Mouse (Mus musculus) heart, adult 9 months (tissue): ENCODE measurements around the gene Rfx7.
A peak's percentile ranks its signal among the peaks of the same experiment; 100 is the strongest.
"Not testable (repeated sequence)": the region's sequence is repeated elsewhere in the genome, so short reads cannot be mapped to it uniquely, and the experiment has no call there.

Experiments used
- DNase-seq, 2 experiments: peaks; one replicate each; pipeline ENCODE4 v3.0.0; 2022; ENCODE audit warnings: low spot score in 2 of 2

Rfx7 gene

DNA sequence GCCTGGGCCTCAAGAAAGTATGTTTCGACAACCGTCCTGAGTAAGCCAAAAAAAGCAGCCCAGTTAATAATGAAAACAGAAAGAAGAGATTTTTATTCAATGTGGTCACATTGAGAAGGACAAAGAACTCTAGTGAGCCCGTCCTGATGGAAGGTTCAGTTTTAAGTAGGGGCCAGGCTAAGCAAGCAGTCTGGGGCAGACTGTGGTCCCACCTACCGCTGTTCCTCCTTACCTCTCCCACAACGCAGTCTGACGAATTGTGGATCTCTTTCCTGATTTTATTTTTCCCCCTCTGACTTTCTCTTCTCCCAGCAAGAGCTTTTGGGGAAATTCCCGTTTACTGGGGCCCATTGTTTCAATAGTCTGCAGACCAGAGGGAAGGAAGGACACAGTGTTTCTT lies 108.6 kb downstream of the Rfx7 start:
- no peak for DNase-seq

DNA sequence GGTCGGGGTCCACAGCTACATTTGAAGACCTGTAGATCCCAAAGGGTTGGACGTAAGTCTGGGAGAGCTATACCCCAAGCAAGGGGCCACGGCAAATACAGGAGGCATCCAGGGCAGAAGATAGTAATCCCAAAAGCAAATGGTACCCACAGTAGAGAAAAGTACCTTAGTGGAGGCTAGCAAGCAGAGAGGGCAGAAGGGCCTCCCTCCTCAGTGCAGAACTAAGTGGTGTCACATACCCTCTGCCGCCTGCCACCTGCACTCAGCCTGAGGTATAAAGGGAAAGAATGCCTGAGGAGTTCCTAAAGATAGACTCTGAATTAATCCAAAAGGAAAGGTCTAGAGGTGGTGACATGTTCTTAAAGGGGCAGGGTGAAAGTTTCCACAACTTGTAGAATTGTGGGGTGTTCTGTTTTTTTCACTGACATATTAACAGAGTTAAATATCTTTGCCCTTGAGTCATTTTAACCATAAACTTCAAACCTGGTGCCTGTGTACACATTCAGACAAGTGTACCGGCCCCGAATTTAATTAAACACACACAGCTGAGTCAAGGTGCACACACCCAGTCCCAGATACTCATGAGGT lies 109.1 kb downstream of the Rfx7 start:
- DNase-seq = peak in 1 of 2 experiments; percentile 38

DNA sequence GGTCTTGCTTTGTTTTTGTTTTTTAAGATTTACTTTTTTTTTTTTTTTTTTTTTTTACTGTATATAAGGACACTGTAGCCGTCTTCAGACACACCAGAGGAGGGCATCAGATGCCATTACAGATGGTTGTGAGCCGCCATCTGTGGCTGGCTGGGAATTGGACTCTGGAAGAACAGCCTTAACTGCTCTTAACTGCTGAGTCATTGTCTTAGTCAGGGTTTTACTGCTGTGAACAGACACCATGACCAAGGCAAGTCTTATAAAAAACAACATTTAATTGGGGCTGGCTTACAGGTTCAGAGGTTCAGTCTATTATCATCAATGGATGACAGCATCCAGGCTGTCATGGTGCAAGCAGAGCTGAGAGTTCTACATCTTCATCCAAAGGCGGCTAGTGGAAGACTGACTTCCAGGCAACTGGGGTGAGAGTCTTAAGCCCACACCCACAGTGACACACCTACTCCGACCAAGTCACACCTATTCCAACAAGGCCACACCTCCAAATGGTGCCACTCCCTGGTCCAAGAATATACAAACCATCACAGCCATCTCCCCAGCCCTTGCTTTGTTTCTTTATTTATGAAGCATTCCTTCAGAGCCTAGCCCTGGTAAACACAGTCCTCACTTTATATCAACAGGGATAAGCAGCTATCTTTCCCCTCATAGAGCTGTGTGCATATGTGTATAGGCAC lies 110.9 kb downstream of the Rfx7 start:
- not testable (repeated sequence) for DNase-seq

DNA sequence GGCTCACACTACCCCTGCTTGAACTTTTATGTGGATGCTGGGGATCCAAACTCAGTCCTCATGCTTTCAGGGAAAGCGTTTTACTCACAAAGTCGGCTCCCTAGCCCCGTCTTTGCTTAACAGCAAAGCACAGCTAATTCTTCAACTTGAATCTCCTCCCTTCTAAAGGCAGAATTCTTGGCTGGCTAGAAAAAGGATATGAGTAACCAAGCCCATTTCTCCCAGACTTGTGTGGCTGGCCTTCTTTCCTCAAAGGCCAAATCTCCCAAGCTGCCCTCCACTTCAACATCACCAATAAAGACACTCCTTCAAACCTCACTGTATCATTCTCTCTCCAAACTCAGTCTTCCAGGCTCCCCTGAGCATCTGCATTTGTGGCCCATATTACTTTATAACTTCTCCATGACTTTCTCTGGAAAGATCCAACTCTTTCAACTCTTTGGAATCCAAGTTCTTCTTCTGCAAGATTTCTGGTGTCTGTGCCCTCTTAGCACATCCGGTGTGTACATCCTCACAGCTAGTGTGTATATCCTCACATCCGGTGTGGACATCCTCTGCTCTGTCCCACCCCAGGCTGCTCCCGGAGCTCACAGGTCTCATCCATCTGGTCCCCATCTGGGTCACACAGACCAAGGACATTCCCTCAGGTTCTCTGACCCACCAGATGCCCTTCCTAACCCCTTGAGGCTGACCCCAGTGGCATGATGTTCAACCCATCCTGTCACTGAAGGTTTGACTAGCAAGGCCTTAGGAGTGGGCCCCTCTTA lies 111.8 kb downstream of the Rfx7 start:
- DNase-seq = no peak

DNA sequence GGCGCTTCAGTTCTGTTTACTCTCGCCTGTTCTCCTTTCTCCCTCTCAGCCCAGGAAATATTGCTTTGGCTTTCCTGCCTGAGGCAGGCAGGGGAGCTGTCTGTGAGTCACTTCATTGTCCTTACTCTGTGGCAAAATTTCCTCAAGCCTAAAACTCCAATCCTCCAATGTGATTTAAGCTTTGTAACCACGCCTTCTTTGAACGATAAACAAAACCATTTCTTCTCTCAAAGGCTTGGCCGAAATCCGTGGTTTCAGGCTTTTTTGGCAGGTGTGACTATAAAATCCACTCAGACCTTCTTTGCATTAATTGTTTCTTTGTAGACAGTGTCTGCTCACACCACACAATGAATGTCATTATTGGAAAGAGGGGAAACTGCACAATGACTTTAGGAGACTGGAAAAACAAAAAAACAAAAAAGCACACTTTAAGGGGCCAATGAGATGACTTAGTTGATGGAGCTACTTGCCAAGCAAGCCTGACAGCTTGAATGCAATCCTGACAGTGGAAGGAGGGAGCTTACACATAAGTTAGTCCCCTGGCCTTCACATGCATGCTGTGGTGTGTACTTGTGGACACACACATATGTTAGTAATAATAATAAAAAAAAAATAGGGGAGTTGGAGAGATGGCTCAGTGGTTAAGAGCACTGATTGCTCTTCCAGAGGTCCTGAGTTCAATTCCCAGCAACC lies 112.5 kb downstream of the Rfx7 start:
- no peak for DNase-seq

DNA sequence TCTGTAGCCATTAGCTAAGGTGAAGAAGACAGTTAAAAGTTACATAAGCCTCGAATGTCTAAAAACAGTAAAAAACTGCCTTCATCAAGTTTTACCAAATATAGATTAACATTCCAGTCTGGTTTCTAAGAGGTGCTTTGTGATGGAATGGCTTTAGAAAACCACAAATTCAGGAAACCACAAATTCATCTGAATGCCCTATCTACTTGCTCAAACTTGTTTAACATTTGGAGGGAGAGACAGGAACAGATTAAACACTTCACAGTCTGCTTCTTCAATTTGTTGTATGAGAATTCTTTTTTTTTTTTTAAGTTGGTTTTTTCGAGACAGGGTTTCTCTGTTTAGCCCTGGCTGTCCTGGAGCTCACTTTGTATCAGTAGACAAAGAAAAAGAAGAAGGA lies 117.7 kb downstream of the Rfx7 start:
- no peak for DNase-seq

DNA sequence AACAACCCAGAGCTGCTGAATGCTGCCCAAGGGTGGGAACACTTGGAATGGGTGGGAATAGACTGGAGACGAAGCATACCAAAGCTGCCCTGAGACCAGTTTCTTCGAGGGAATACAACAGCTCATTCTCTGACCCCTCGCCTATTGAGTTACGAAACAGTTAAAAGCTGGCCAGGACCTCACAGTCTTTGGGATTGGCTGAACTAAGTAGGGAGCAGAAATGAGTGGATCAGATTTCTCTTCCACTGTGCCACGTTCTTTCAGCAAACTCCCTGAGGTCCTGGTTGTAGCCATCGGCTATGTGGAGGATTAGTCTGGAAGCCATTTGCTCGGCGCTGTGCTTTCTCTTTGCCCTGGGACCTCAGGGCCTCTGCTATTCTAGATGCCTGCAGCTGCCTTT lies 120.9 kb downstream of the Rfx7 start:
- peak; percentile 64 to 71 for DNase-seq

DNA sequence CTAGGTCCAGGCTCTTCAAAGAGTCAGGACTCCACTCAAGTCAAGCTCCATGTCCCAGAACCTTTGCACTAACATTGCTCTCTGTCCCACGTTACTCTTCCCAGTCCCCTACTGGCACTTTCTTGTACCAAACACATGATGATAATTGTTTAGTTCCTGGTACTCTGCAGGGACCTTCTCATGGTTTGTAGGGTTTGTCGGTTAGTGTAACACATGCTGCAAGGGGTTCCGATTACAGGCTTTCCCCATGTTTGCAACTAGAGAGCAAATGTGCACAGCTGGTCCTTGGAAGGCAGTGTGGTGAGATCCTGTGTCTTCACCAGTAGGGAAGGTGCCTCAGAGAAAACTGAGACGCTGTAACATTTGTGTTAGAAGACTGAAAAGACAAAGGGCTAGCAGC lies 121.5 kb downstream of the Rfx7 start:
- peak in 1 of 2 experiments; percentile 20 for DNase-seq

DNA sequence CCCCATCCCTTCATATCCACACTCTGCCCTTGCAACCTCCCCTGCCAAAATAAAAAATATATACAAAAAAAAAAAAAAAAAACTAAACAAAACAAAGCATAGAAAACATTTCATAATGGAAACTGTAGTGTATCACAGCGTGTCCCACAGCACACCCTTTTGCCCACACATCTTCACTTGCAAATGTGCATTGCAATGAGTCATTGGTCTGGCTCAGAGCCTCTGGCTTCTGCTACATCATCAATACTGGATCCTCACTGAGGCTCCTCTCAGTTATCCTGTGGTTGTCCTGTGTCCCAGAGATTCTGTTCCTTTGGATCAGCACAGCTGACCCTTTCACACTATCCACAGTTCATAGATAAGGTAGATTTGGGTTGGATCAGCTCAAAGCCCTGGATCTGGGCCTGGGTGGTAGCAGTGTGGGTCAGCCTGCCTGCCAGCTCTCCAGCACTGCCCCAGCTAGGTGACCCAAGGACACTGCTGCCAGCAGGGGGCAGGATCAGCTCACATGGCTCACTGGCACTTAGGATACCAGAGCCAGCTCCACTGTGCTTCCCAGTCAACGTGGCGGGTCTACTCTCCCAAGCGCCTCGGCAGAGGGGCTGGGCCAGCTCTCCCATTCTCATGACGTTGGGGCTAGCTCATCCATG lies 122.7 kb downstream of the Rfx7 start:
- DNase-seq = peak in 1 of 2 experiments; percentile 67

DNA sequence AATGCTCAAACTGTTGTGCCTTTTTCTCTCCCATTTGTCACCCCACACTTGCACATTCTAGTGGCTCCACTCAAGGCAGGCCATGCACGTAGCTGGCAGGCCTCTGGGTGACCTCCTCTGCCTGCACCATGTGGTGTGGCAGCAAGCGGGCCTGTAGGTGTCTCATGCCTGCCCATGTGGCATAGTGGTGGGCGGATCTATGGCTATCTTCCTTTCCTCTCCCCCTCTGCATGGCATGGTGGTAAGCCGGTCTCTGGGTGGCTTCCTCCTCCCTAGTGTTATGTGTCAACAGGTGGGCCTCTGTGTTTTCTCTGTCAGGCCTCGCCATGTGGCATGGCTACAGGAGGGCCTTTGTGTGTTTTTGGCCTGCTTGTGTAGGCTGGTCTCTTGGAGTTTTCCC lies 123.6 kb downstream of the Rfx7 start:
- no peak for DNase-seq

DNA sequence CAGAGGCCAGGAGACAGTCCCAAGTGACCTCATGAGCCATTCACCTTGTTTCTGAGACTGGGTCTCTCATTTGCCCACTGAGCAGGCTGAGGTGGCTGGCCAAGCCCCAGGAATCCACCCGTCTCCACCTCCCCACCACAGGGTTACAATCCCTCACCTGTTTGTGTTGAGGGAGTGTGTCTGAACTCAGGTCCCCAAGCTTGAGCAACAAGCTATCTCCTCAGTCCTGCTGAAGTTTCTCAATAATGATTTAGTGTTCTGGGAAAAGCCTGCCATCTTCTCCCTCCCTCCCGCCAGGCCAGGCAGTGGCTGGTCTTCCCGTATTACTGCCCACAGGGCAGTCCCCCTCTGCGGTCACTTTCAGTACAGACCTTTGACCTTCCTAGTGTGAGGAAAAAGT lies 124.5 kb downstream of the Rfx7 start:
- DNase-seq = no peak

DNA sequence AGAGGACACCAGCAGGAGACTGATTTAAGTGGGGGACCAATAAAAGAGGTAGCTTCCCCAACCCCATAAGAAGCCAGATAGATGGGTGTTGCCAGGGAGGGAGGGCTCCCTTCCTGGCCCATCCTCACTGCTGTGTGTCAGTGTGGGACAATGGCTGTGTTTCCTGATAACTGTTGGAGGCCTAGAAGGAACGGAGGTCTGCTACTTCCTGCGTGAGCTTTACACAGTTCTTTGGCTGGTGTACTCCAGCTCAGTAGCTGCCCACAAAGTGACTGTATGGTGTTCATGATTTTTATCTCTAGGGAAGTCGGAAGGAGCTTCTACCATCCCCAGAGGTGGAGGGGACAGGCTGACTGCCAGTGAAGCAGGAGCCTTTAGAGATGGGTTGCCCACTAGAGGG lies 124.9 kb downstream of the Rfx7 start:
- no peak for DNase-seq

DNA sequence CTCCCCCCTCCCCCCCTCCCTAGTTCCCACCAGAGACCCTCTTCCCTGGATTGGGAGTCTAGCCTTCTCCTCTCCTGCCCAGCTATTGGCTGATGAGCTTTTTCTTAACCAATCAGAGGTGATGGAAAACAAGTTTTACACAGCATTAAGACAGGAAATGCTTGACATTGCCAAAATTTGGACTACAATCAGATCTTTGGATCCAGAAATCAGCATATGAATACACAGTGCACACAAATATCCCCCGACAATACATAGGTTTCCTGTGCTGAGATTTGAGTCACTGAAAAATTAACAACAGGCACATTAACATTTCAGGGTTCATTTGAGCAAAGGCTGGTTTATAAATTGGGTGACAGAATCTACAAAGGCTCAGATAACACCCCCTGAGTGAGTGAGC lies 125.7 kb downstream of the Rfx7 start:
- no peak for DNase-seq

DNA sequence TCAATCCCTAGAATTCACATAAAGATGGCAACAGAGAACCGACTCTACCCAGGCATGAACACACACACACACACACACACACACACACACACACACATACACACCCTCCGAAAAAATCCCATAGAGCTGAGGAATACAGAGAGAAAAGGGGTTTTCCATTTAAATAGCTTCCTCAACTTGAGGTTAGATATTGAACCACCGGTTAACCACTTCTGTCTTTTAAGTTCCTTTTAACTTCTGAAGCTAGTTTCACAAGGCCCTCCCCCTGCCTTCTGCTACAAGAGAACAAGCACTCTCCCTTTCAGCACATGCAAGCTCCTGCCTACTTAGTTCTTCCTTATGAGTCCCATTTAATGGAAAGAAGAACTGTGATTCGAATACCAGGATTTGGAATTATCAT lies 128.1 kb downstream of the Rfx7 start:
- no peak for DNase-seq

DNA sequence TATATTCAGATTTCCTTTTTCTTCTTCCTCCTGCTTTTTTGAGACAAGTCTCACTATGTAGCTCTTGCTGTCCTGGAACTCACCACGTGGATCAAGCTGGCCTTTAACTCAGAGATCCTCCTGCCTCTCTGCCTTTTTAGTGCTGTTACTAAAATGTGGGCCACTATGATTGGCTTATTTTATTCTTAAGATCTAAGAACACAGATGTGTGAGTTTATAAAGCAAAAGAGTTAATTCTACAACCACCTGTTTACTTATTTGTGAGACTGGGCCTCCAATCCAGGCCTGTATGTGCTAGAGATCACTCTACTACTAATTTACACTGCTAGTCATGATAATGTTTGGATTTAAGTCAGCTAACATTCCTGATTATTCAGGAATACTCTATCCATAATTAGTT lies 128.9 kb downstream of the Rfx7 start:
- DNase-seq = no peak

DNA sequence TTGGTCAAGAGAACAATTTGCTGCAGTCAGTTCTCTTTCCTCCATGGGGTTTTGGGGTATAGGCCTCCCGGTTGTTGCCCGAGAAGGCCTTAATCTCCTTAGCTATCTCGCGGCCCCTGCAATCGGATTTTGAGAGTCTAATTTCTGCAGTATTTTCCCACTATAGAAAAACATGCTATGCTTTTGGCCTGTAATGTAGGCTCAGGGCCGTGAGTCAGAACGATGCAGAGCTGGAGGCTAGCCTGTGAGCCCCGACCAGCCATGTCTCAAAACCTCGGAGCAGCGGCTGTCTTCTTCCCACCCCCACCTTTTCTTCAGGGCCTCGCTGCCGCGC lies 129.5 kb downstream of the Rfx7 start:
- DNase-seq = peak in 1 of 2 experiments; percentile 39

DNA sequence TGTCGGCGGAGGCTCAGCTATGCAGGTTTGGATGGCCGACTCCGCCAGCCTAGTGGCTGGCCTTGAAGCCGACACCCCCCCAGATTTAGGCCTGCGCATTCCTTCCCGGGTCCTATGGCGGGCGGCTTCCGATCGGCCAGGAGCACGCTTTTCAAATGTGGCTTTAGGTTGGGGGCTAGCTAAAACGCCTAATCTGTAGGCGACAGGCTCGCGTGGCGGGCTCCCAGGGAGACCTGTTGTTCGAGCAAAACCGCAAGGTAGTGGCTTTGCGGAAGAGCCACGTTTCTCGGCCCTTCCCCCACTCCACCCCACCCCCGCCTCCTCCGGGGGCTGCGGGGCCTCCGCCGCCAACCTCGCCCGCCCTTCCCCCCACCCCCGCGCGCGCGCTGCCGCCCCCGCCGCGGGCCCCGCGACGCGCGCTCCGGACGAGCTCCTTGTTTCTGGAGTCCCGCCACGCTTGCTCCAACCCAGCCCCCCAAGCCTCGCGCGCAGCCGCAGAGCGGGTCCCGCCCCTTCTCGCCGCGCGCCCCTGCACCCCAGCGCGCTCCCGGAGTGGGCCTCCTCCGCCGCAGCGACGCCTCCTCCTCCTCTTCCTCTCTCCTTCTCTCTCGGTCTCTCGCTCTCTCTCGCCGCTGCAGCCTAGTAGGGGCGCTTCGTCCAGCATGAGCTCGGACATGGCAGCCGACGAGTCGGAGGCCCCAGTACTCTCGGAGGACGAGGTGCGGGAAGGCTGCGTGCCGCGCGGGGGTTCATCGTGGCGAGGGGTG lies 130.0 kb downstream of the Rfx7 start, which contains the start of gene Nedd4:
Gene Nedd4 (plus strand): TSS at position 452 of the 767 bp plus-strand sequence.
- peak; percentile 96 for DNase-seq

DNA sequence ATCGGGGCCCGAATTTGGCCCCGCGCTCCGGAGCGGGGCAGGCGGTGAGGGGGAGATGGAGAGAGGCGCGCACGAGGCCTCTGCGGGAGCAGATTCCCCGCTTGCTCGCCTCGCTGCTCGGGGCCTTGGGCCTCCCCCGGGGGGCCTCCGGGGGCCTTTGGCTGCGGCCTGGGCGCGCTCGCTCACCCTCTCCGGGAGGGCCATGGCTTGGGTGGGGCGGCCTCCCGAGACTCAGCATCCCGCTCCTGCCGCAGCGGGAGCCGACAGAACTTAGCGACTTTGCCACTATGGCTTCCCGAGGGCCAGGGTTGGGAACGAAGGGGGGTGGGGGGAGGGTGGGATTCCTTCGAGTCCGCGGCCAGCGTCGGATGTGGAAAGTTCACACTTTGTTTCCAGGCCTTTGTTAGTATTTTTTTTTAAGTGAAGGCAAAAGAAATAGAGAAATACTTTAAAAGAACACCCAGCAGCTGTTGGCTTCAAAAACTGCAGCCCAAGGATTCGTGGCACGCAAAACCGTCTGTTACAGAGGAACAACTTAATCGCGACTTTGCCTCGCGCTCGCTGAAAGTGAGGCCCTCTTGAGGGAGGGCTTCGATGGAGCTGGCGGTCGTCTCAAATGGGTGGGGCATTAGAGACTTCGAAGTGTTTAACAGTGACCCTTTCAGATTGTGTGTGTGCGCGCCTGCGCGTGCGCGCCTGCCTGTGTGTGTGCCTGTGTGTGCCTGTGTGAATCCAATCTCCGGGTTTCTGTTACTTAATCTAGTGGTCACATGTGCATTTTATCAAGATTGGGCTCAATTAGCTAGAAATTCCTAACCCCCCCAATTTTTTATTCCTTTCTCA lies 130.9 kb downstream of the Rfx7 start:
- peak; percentile 84 for DNase-seq

DNA sequence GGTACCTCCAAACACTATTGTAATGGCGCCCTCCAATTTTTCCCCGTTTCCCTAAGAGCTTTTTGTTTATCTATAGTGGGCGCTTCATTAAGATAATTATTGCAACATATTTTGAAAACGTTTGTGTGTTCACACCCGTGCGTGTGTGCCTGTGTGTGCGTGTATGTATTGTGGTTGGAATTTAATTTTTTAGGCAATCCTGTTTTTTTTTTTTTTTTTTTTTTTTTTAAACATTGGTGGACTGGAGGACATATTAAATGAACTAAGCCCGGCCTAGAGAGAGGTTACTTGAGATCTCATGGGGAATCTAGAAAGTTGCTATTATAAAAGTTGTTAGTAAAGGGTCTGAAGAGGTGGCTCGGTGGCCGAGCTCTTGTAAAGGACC lies 131.5 kb downstream of the Rfx7 start:
- no peak for DNase-seq
